Mouse (Mus musculus) testis, adult 2 months (tissue): Measurements from ENCODE around the gene Gm20388.

Experiments
- CTCF ChIP-seq: fragments of 200-500 bp; IDR thresholded peaks from 2 replicates; pipeline ENCODE4 v1.5.1; 2012; ENCODE audit warnings: low read depth, mild to moderate bottlenecking, inconsistent platforms, low read length, moderate library complexity; ENCODE audit not compliant: control insufficient read depth, insufficient read depth, insufficient replicate concordance
- POLR2A ChIP-seq: fragments of 200-500 bp; IDR thresholded peaks from 2 replicates; pipeline ENCODE4 v1.6.1; 2012; ENCODE audit warnings: low read depth, mild to moderate bottlenecking, inconsistent platforms, low read length, moderate library complexity; ENCODE audit not compliant: control insufficient read depth

GRCm38 (mm10) chr8:122737886-122738285 lies 2827.2 kb downstream of the Gm20388 start:
- TF ChIP-seq POLR2A (no peak), CTCF (no peak)
